Mouse (Mus musculus) midbrain, embryonic 14.5 days (tissue): ENCODE results near the gene Rnase11. TPM values are rescaled to one million over a fixed set of nuclear protein-coding genes. Genes with fewer than 3 reads are reported as not detected.

Source experiments
- ATAC-seq: fragments of 200-750 bp; cut with Nextera tagmentation; 2 replicates; pipeline ENCODE4 v1.8.0; 2017; ENCODE audit warnings: moderate number of reproducible peaks, moderate library complexity; ENCODE audit not compliant: low FRiP score, low TSS enrichment
- DNase-seq: peaks from one replicate; pipeline ENCODE4 v3.0.0-alpha.2; 2015
- H3K27ac ChIP-seq: fragments of 300-500 bp; sonication (generic); replicated peaks from 2 replicates; pipeline ENCODE4 v1.5.1; 2014; ENCODE audit warnings: mild to moderate bottlenecking, low read depth, low read length, moderate library complexity
- H3K27me3 ChIP-seq: fragments of 300-500 bp; sonication (generic); 2 replicates; pipeline ENCODE4 v1.6.1; 2014; ENCODE audit warnings: low read length, control low read depth, mixed read lengths; ENCODE audit not compliant: control insufficient read depth, insufficient read depth
- H3K36me3 ChIP-seq: fragments of 300-500 bp; sonication (generic); 2 replicates; pipeline ENCODE4 v1.6.1; 2014; ENCODE audit warnings: low read length, control low read depth; ENCODE audit not compliant: control insufficient read depth, insufficient read depth
- H3K4me1 ChIP-seq: fragments of 300-500 bp; sonication (generic); 2 replicates; pipeline ENCODE4 v1.6.1; 2014; ENCODE audit warnings: mild to moderate bottlenecking, antibody characterized with exemption, low read length, control low read depth; ENCODE audit not compliant: control insufficient read depth, insufficient read depth
- H3K4me2 ChIP-seq: fragments of 300-500 bp; sonication (generic); 2 replicates; pipeline ENCODE4 v1.6.1; 2014; ENCODE audit warnings: mild to moderate bottlenecking, low read length, moderate library complexity
- H3K4me3 ChIP-seq: fragments of 300-500 bp; sonication (generic); replicated peaks from 2 replicates; pipeline ENCODE4 v1.5.1; 2014; ENCODE audit warnings: low read depth, low read length
- H3K9ac ChIP-seq: fragments of 300-500 bp; sonication (generic); replicated peaks from 2 replicates; pipeline ENCODE4 v1.6.1; 2014; ENCODE audit warnings: mild to moderate bottlenecking, low read length, moderate library complexity
- H3K9me3 ChIP-seq: fragments of 300-500 bp; sonication (generic); 2 replicates; pipeline ENCODE4 v1.6.1; 2016; ENCODE audit warnings: low read length, control low read depth, mixed read lengths; ENCODE audit not compliant: control insufficient read depth
- WGBS: fragments of 180-500 bp; shearing (Covaris S2); extraction: QIAGEN DNeasy Blood & Tissue Kit; methylation state at CpG from one replicate; pipeline ENCODE4 v1.1.7; 2014; 5-methylcytosine and 5-hydroxymethylcytosine counted together
- polyA plus RNA-seq: library from polyadenylated mRNA; unstranded; fragments of >200 nt; fragmentation: Nextera tagmentation; extraction: Ambion mirVana; gene quantifications from 2 replicates; pipeline ENCODE4 v1.2.1, GENCODE M21; 2014

Rnase11 gene
- polyA plus RNA-seq, 1 experiment from 2014 or later: not detected

DNA sequence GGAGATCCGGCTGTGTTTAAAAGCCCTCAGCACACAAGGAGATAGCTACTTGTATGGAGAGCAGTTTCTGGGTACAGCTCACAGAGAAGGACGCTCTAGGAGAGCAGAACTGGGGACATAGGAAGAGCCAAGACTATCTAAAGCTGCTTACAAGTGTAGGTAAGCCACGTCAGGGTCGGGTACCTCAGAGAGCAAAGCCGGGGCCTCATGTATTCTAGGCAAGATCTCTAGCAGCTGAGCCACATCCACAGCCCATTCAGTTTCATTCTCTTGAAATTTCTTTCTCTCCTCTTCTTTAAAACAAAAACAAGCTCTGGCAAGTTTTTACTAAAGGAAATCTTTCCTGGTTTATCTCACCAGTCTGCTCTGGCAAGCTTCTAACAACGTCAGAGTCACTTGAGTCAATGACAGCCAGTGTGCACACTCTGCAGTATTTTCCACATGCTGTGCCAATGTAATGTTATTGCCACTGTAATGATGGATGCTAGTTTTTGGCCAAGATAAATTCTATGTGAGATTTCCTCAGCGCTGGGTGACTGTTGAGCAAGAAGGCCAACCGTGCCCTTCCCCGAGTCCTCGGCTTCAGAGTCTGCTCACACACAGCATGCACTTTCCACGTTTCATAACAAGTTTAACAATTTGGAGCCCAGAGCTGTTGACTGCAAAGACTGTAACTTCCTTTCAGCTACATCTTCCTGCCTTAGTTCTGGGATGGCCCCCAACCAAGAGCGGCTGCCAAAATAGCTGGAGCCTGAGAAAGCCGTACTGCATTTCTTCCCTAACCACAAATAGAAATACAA is 41.8 kb downstream of the Rnase11 start:
- no peak for ATAC-seq

DNA sequence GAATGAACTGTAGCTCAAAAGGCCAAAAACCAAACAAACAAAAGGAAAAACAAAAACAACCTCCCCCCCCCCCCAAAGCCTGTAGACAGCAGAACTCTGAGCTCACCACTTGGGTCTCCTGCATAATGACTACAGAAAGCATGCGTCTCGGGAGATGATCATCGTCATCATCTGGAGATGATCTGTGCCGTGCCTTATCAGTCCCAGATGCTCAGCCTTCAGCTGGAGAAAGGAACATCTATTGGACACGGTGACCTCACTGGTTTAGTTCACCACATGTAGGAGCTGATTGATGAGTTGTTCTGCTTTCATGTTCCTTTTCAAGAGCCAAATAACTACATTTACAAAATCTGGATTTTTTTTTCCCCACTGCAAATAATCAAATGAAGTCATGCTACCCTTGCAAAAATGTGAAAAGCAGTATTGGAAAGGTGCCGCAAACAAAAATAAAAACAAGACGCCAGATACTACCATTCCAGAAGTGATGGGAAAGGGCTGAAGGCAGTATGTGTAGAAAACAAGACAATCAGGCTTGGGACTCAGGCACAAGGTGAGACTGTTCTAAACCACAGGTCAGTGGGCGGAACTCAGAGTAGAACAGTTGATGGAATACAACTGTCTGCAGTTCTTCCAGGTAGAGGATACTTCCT is 42.7 kb downstream of the Rnase11 start, which contains the start of gene Rnase10:
TSS of gene Rnase10 (plus strand) at position 600 of the 650 bp plus-strand sequence.
- WGBS: 90% methylated on average over 8 of the region's 8 CpGs

More for the DNA sequence above, 41.8 kb downstream of the Rnase11 start:
- Histone ChIP-seq H3K9me3 (no peaks in the 10 kb centered on the region), H3K36me3 (no peaks in the 10 kb centered on the region), H3K27me3 (no peaks in the 10 kb centered on the region), H3K9ac (no peak overlapping the region), H3K4me1 (no peaks in the 10 kb centered on the region), H3K27ac (no peak overlapping the region), H3K4me3 (no peak overlapping the region), H3K4me2 (no peak overlapping the region)
- 86% methylated on average over 13 of the region's 13 CpGs for WGBS
- no peak for DNase-seq

More for the DNA sequence above, 42.7 kb downstream of the Rnase11 start, which contains the start of gene Rnase10:
- ATAC-seq (no peak), DNase-seq (no peak)
- H3K27ac ChIP-seq: no peak within 1 kb of the TSS
- H3K4me3 ChIP-seq: no peak within 1 kb of the TSS
- no peak within 1 kb of the TSS for H3K4me2 ChIP-seq
- H3K4me1 ChIP-seq: no peaks in the 10 kb centered on the region
- H3K9ac ChIP-seq: no peak within 1 kb of the TSS
- no peaks in the 10 kb centered on the region for H3K9me3 ChIP-seq
- H3K27me3 ChIP-seq: no peaks in the 10 kb centered on the region
- H3K36me3 ChIP-seq: no peaks in the 10 kb centered on the region

Other genes starting within 250 kb of the Rnase11 start
- 0.15 TPM in 1 of 2 replicates, not detected in the other for gene Ccnb1ip1, start 242.4 kb downstream of the Rnase11 start, polyA plus RNA-seq
- 47.9 and 51.2 TPM in 2 replicates for gene Parp2, start 242.3 kb downstream of the Rnase11 start, polyA plus RNA-seq
- 2.0 and 3.4 TPM in 2 replicates for gene Tep1, start 179.6 kb downstream of the Rnase11 start, polyA plus RNA-seq
- 0.76 and 1.4 TPM in 2 replicates for gene Klhl33, start 152.7 kb downstream of the Rnase11 start, polyA plus RNA-seq
- gene Osgep, start 125.3 kb downstream of the Rnase11 start, polyA plus RNA-seq: 110 and 116 TPM in 2 replicates
- 223 and 227 TPM in 2 replicates for gene Apex1, start 125.2 kb downstream of the Rnase11 start, polyA plus RNA-seq
- gene Pip4p1, start 119.3 kb downstream of the Rnase11 start, polyA plus RNA-seq: 90.3 and 119 TPM in 2 replicates
- gene Pnp, start 119.1 kb downstream of the Rnase11 start, polyA plus RNA-seq: 15.7 and 24.6 TPM in 2 replicates
- gene Gm49342, start 105.6 kb downstream of the Rnase11 start, polyA plus RNA-seq: 0.95 TPM in 1 of 2 replicates, not detected in the other
- 0.19 and 0.50 TPM in 2 replicates for gene Pnp2, start 94.2 kb downstream of the Rnase11 start, polyA plus RNA-seq
- not detected in 2 replicates for gene Rnase10, start 42.4 kb downstream of the Rnase11 start, polyA plus RNA-seq
- not detected in 2 replicates for gene Rnase9, start 8.3 kb downstream of the Rnase11 start, polyA plus RNA-seq
- 0.34 and 0.59 TPM in 2 replicates for gene Rnase12, start 7.5 kb upstream of the Rnase11 start, polyA plus RNA-seq
- gene Olfr750, start 24.3 kb upstream of the Rnase11 start, polyA plus RNA-seq: 0.11 TPM in 1 of 2 replicates, not detected in the other
- 9.6 and 12.7 TPM in 2 replicates for gene Rnase4, start 40.9 kb upstream of the Rnase11 start, polyA plus RNA-seq
- 1.5 and 2.7 TPM in 2 replicates for gene Ang, start 41.0 kb upstream of the Rnase11 start, polyA plus RNA-seq
- gene Eddm3b, start 64.3 kb upstream of the Rnase11 start, polyA plus RNA-seq: not detected in 2 replicates
- 1.1 TPM in 1 of 2 replicates, not detected in the other for gene Rnase6, start 73.7 kb upstream of the Rnase11 start, polyA plus RNA-seq
- gene Rnase1, start 96.6 kb upstream of the Rnase11 start, polyA plus RNA-seq: 0.23 TPM in 1 of 2 replicates, not detected in the other
- not detected in 2 replicates for gene Rnase2b, start 112.1 kb upstream of the Rnase11 start, polyA plus RNA-seq
- gene Ang2, start 149.0 kb upstream of the Rnase11 start, polyA plus RNA-seq: not detected in 2 replicates
- gene Ear14, start 153.2 kb upstream of the Rnase11 start, polyA plus RNA-seq: not detected in 2 replicates
- gene Rnase2a, start 205.9 kb upstream of the Rnase11 start, polyA plus RNA-seq: not detected in 2 replicates